Mouse (Mus musculus): Measurements from ENCODE around the gene Dip2b. TPM values are rescaled to one million over a fixed set of nuclear protein-coding genes. Genes with fewer than 3 reads are reported as not detected.

Gene Dip2b
- polyA plus RNA-seq, 1 experiment, result 7.3 TPM

DNA sequence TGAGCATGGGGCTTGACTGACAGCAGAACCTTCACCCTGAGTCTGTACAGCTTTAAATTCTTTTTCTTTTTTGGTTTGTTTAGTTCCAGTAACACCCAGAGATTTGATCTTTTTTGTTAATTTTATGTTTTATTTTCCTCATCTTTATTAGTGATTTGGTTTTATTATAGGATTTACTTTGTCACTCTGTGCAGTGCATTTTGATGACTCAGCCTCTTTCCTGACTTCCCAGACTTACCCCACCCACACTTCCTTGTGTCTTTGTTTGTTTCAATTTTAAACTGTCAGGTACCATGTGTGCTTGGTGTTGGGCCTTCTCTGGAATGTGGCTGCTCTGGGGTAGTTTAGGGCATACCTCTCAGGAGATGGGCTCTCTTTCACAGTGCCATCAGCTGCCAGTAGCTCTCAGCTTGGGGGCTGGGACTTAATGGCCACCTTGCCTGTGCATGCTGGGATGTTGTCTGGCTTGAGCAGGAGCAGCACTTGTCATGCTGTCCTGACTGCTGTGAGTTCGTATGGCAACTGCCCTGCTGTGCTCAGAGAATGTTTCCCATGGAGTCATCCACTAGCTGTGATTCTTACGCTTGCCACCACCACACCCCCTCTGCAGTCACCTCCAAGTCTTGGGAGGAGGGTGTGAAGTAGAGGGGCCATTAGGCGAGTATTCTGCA is 125.1 kb downstream of the Dip2b start:
- Histone ChIP-seq H3K4me3 (no peak overlapping the region), H3K79me2 (ENCODE audit: control insufficient read depth, insufficient read depth) (no peaks in the 10 kb centered on the region), H3K4me2 (ENCODE audit: low read depth) (no peak overlapping the region), H3ac (ENCODE audit: control insufficient read depth, insufficient read length) (no peak overlapping the region), H3K36me3 (ENCODE audit: control insufficient read depth, insufficient read depth) (peaks cover 30% of the 10 kb centered on the region), H3K27me3 (ENCODE audit: control insufficient read depth, insufficient read depth, insufficient read length) (no peaks in the 10 kb centered on the region)
- TF ChIP-seq MYOD1 (IDR thresholded peaks at IDR 0.05; ENCODE audit: control insufficient read depth in 1 of 3, insufficient read length in 2 of 3, low read depth in 2 of 3) (no peak), REST (IDR thresholded peaks at IDR 0.05; ENCODE audit: insufficient read depth, insufficient read length) (no peak), MYOG (IDR thresholded peaks at IDR 0.05; ENCODE audit: control insufficient read depth in 1 of 3, insufficient read depth in 1 of 3, insufficient read length in 2 of 3, low read depth in 2 of 3) (no peak), POLR2AphosphoS2 (IDR thresholded peaks at IDR 0.05; ENCODE audit: insufficient read length, low read depth) (no peak), MAX (IDR thresholded peaks at IDR 0.05; ENCODE audit: low read depth) (no peak)

DNA sequence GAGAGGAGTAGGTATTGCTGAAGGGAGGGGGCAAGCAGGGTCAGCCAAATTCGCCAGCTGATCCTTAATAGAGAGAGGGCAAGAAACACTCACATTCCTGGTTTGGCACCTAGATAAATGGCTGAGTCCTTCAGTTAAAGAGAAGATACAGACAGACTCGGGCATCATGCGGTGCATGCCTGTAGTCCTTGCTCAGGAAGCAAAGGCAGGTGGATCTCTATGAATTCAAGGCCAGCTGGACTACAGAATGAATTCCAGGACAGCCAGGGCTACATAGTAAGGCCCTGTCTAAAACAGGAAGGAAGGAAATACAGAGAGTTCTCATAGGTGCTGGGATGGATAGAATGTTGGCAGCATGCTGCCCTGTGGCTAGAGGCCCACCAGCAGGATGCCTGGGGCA is 128.0 kb downstream of the Dip2b start:
- TF ChIP-seq TCF3 (IDR thresholded peaks at IDR 0.05; ENCODE audit: insufficient read length, low read depth) (no peak), CEBPB (IDR thresholded peaks at IDR 0.05; ENCODE audit: insufficient read depth, poor library complexity, severe bottlenecking) (no peak), SRF (IDR thresholded peaks at IDR 0.05; ENCODE audit: control insufficient read depth, insufficient read length, low read depth) (no peak), POLR2AphosphoS2 (IDR thresholded peaks at IDR 0.05; ENCODE audit: insufficient read length, low read depth) (no peak), REST (IDR thresholded peaks at IDR 0.05; ENCODE audit: insufficient read depth, insufficient read length) (no peak), MYOG (IDR thresholded peaks at IDR 0.05; ENCODE audit: control insufficient read depth in 1 of 3, insufficient read depth in 1 of 3, insufficient read length in 2 of 3, low read depth in 2 of 3) (no peak), POLR2A (IDR thresholded peaks at IDR 0.05; ENCODE audit: insufficient read length, low read depth) (no peak), MYOD1 (IDR thresholded peaks at IDR 0.05; ENCODE audit: control insufficient read depth in 1 of 3, insufficient read length in 2 of 3, low read depth in 2 of 3) (no peak), TCF12 (IDR thresholded peaks at IDR 0.05; ENCODE audit: insufficient read depth, poor library complexity, severe bottlenecking) (no peak), USF1 (IDR thresholded peaks at IDR 0.05; ENCODE audit: low read depth) (no peak), MAX (IDR thresholded peaks at IDR 0.05; ENCODE audit: low read depth) (no peak), E2F4 (IDR thresholded peaks at IDR 0.05; ENCODE audit: insufficient read depth) (no peak)
- H3ac ChIP-seq (ENCODE audit: control insufficient read depth, insufficient read length), result no peak overlapping the region
- H3K36me3 ChIP-seq (ENCODE audit: control insufficient read depth, insufficient read depth), result peaks cover 29% of the 10 kb centered on the region
- H3K4me2 ChIP-seq (ENCODE audit: low read depth), result no peak overlapping the region
- no peaks in the 10 kb centered on the region for H3K27me3 ChIP-seq (ENCODE audit: control insufficient read depth, insufficient read depth, insufficient read length)
- H3K4me3 ChIP-seq, result no peak overlapping the region
- H3K79me2 ChIP-seq (ENCODE audit: control insufficient read depth, insufficient read depth), result no peaks in the 10 kb centered on the region

DNA sequence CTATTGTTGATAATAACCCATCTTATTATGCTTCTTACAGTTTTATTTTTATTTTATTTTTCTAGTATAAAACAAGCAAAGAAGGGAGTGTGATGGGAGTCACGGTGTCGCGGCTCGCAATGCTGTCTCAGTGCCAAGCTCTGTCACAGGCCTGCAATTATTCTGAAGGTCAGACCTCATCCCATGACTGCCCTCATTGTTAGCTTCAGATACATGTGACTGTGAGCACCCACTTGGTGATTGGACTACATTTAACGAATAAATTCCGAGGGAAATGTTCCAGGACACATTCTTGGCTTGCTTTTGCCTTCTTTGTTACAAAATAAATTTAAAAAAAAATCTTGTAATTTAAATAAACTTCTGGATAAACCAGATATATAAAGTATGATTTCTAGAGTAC is 129.3 kb downstream of the Dip2b start:
- Histone ChIP-seq H3K79me2 (ENCODE audit: control insufficient read depth, insufficient read depth) (no peaks in the 10 kb centered on the region), H3K4me3 (no peak overlapping the region), H3K36me3 (ENCODE audit: control insufficient read depth, insufficient read depth) (peaks cover 20% of the 10 kb centered on the region), H3K4me2 (ENCODE audit: low read depth) (no peak overlapping the region), H3K27me3 (ENCODE audit: control insufficient read depth, insufficient read depth, insufficient read length) (no peaks in the 10 kb centered on the region), H3ac (ENCODE audit: control insufficient read depth, insufficient read length) (no peak overlapping the region)
- no peak for TF ChIP-seq CEBPB (IDR thresholded peaks at IDR 0.05; ENCODE audit: insufficient read depth, poor library complexity, severe bottlenecking)
- TF ChIP-seq MAX (IDR thresholded peaks at IDR 0.05; ENCODE audit: low read depth), result no peak
- TF ChIP-seq TCF3 (IDR thresholded peaks at IDR 0.05; ENCODE audit: insufficient read length, low read depth), result no peak
- TF ChIP-seq USF1 (IDR thresholded peaks at IDR 0.05; ENCODE audit: low read depth), result no peak
- TF ChIP-seq SRF (IDR thresholded peaks at IDR 0.05; ENCODE audit: control insufficient read depth, insufficient read length, low read depth), result no peak
- TF ChIP-seq E2F4 (IDR thresholded peaks at IDR 0.05; ENCODE audit: insufficient read depth), result no peak
- no peak for TF ChIP-seq REST (IDR thresholded peaks at IDR 0.05; ENCODE audit: insufficient read depth, insufficient read length)
- no peak for TF ChIP-seq POLR2AphosphoS2 (IDR thresholded peaks at IDR 0.05; ENCODE audit: insufficient read length, low read depth)
- no peak for TF ChIP-seq MYOG (IDR thresholded peaks at IDR 0.05; ENCODE audit: control insufficient read depth in 1 of 3, insufficient read depth in 1 of 3, insufficient read length in 2 of 3, low read depth in 2 of 3)
- TF ChIP-seq MYOD1 (IDR thresholded peaks at IDR 0.05; ENCODE audit: control insufficient read depth in 1 of 3, insufficient read length in 2 of 3, low read depth in 2 of 3), result no peak
- no peak for TF ChIP-seq POLR2A (IDR thresholded peaks at IDR 0.05; ENCODE audit: insufficient read length, low read depth)
- TF ChIP-seq TCF12 (IDR thresholded peaks at IDR 0.05; ENCODE audit: insufficient read depth, poor library complexity, severe bottlenecking), result no peak

DNA sequence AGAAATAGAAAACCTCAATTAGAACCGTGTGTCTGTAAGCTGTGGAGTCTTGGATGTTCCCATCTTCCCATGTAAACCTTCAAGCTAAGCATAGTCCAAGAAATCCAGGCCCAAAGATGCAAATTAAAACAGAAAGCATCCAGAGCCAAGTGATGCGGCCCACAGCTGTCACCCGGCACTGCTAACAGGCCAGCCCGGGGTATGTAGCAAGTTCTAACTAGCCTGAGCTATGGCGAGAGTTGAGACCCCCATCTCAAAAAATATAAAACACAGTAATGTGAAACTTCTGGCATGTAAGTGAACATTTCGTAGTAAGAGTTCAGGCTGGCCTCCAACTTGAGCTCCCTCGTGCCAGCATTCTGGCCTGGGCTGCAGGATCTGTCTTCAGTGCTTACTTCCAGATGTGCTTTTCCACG is 129.7 kb downstream of the Dip2b start:
- Histone ChIP-seq H3K4me2 (ENCODE audit: low read depth) (no peak overlapping the region), H3ac (ENCODE audit: control insufficient read depth, insufficient read length) (no peak overlapping the region), H3K36me3 (ENCODE audit: control insufficient read depth, insufficient read depth) (peaks cover 20% of the 10 kb centered on the region), H3K27me3 (ENCODE audit: control insufficient read depth, insufficient read depth, insufficient read length) (no peaks in the 10 kb centered on the region), H3K79me2 (ENCODE audit: control insufficient read depth, insufficient read depth) (no peaks in the 10 kb centered on the region), H3K4me3 (no peak overlapping the region)
- no peak for TF ChIP-seq POLR2AphosphoS2 (IDR thresholded peaks at IDR 0.05; ENCODE audit: insufficient read length, low read depth)

DNA sequence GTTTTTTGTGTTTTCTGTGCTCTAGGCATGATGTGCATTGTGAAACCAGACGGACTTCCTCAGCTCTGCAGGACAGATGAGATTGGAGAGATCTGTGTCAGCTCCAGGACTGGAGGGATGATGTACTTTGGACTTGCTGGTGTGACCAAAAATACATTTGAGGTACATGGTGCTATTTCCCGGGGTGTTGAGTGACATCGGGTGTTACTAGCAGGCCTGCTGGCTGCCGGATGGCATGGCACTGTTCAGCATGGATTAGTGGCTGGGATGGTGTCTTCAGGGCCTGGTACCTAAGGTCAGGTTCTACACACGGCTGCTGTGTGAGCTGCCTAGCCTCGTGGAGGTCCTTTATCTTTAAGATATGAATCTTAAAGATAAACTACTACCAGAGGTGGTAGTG is 136.7 kb downstream of the Dip2b start:
- TF ChIP-seq POLR2AphosphoS2 (IDR thresholded peaks at IDR 0.05; ENCODE audit: insufficient read length, low read depth), result no peak
- TF ChIP-seq TCF3 (IDR thresholded peaks at IDR 0.05; ENCODE audit: insufficient read length, low read depth), result no peak
- no peak for TF ChIP-seq TCF12 (IDR thresholded peaks at IDR 0.05; ENCODE audit: insufficient read depth, poor library complexity, severe bottlenecking)
- H3K4me3 ChIP-seq, result no peak overlapping the region
- peaks cover 34% of the 10 kb centered on the region for H3K36me3 ChIP-seq (ENCODE audit: control insufficient read depth, insufficient read depth)
- no peak overlapping the region for H3K4me2 ChIP-seq (ENCODE audit: low read depth)
- no peak overlapping the region for H3ac ChIP-seq (ENCODE audit: control insufficient read depth, insufficient read length)
- H3K79me2 ChIP-seq (ENCODE audit: control insufficient read depth, insufficient read depth), result no peaks in the 10 kb centered on the region
- H3K27me3 ChIP-seq (ENCODE audit: control insufficient read depth, insufficient read depth, insufficient read length), result no peaks in the 10 kb centered on the region

All from myocyte (in vitro differentiated cells).